Mouse (Mus musculus): ENCODE results near the gene B830017H08Rik. TPM values are rescaled to one million over a fixed set of nuclear protein-coding genes. Genes with fewer than 3 reads are reported as not detected.
A peak's percentile ranks its signal among the peaks of the same experiment; 100 is the strongest.

The B830017H08Rik gene
- polyA plus RNA-seq, 1 experiment from 2014 or later = not detected

DNA sequence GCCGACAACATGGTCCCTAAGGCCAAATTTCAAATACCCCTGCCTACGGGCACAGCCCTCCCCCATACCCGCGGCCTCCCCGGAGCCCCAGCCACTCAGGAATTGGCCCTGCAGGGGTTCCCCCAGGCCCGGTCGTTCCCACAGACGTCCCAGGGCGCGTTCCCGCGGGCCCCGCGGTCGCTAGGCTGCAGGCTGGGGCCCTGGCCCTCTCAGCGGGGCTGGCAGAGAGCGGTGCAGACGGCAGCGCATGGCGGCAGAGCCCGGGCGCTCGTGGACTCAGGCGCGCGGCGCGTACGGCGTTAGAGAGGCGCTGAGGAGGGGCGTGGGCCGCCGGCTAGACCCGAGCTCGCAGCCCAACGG, 380 bp downstream of the B830017H08Rik start:
- Histone ChIP-seq H3K4me1 (ENCODE audit: control insufficient read depth, insufficient read depth, low read length) (peaks cover 5% of the 10 kb centered on the region; the same call in 1 of the 2 replicates), H3K4me3 (ENCODE audit: low read depth, low read length) (peak overlapping the region; percentile 60), H3K36me3 (replicated peaks; ENCODE audit: control insufficient read depth, insufficient read depth, low read depth, low read length) (no peaks in the 10 kb centered on the region), H3K4me2 (ENCODE audit: low read depth, low read length) (peak overlapping the region; percentile 99), H3K27ac (replicated peaks; ENCODE audit: low read depth, low read length) (0 out of 2 replicates have a peak overlapping the region, but pooled peaks have one; percentile 20), H3K9me3 (replicated peaks; ENCODE audit: control insufficient read depth, low read length) (no peaks in the 10 kb centered on the region), H3K9ac (replicated peaks; ENCODE audit: low read length) (peak overlapping the region; percentile 71), H3K27me3 (ENCODE audit: control insufficient read depth, insufficient read depth, low read length) (peaks cover 54% of the 10 kb centered on the region)
- peak; percentile 57 for DNase-seq (ENCODE audit: low spot score)
- peak; percentile 49; the same call in 1 of the 2 replicates for ATAC-seq (replicated peaks; ENCODE audit: insufficient number of reproducible peaks, low FRiP score, low TSS enrichment, low read depth)
- WGBS = under 1% methylated on average over 37 of the region's 37 CpGs

DNA sequence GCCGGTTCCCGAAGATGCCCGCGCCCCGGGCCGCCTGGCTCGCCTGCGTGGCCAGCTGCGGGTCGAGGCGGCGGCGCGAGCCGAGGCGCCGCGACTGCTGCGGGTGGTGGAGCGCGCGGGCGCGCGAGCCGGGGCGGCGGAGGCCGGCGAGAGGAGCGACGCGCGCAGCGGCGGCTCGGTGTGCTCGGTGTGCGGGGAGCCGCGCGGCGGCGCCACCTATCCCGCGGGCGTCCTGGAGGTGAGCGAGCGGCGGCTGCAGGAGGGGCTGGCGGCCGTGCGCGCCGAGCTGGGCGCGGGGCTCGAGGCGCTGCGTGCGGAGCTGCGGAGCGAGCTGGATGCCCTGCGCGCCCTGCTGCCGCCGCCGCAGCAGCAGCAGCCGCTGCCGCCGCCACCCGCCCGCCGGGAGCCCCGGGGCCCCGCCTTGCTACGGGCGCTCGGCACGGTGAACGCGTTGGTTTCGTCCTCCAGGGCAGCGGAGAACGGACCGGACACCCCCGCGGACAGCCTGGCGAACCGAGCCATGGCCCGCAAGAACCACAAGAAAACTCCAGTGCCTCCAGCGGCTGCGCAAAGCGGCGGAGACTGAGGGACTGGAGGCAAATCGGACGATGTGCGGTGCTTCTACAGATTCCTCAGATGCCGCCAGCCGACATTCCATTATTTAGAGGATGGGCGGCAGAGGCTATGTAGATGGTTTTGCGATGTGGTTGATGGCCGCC, 919 bp downstream of the B830017H08Rik start:
- DNase-seq (ENCODE audit: low spot score) (peak; percentile 55), ATAC-seq (replicated peaks; ENCODE audit: insufficient number of reproducible peaks, low FRiP score, low TSS enrichment, low read depth) (0 out of 2 replicates have a peak, but pooled peaks have one; percentile 10)
- H3K9me3 ChIP-seq (replicated peaks; ENCODE audit: control insufficient read depth, low read length) = no peaks in the 10 kb centered on the region
- H3K4me3 ChIP-seq (ENCODE audit: low read depth, low read length) = peak overlapping the region; percentile 60
- H3K27me3 ChIP-seq (ENCODE audit: control insufficient read depth, insufficient read depth, low read length) = peaks cover 54% of the 10 kb centered on the region
- H3K4me1 ChIP-seq (ENCODE audit: control insufficient read depth, insufficient read depth, low read length) = peaks cover 5% of the 10 kb centered on the region; the same call in 1 of the 2 replicates
- WGBS = under 1% methylated on average over 75 of the region's 103 CpGs
- peak overlapping the region; percentile 71 for H3K9ac ChIP-seq (replicated peaks; ENCODE audit: low read length)
- H3K27ac ChIP-seq (replicated peaks; ENCODE audit: low read depth, low read length) = 0 out of 2 replicates have a peak overlapping the region, but pooled peaks have one; percentile 20
- peak overlapping the region; percentile 99 for H3K4me2 ChIP-seq (ENCODE audit: low read depth, low read length)
- H3K36me3 ChIP-seq (replicated peaks; ENCODE audit: control insufficient read depth, insufficient read depth, low read depth, low read length) = no peaks in the 10 kb centered on the region

DNA sequence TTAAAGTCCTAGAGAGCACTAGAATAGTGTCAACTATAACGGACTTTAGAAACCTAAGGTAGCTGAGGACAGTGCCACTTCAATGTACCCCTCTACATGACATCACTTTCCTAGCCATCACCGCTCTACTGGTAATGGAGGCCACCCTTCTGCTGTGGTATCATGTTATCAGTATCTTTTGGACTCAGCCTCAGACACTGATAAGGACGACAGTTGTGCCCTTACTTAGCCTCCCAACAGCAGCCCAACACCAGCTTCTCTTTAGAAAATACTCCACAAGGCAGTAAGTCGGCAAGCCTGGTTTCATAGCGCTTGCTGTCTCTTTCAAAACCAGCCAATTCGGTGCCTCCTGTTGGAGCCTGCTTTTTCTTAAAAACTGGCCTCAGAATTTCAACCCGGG, 1.6 kb downstream of the B830017H08Rik start:
- WGBS = 48% methylated on average over 7 of the region's 7 CpGs
- peak overlapping the region; percentile 99 for H3K4me2 ChIP-seq (ENCODE audit: low read depth, low read length)
- no peaks in the 10 kb centered on the region for H3K36me3 ChIP-seq (replicated peaks; ENCODE audit: control insufficient read depth, insufficient read depth, low read depth, low read length)
- H3K4me3 ChIP-seq (ENCODE audit: low read depth, low read length) = no peak overlapping the region
- DNase-seq (ENCODE audit: low spot score) (no peak), ATAC-seq (replicated peaks; ENCODE audit: insufficient number of reproducible peaks, low FRiP score, low TSS enrichment, low read depth) (no peak)
- no peak overlapping the region for H3K9ac ChIP-seq (replicated peaks; ENCODE audit: low read length)
- H3K27ac ChIP-seq (replicated peaks; ENCODE audit: low read depth, low read length) = no peak overlapping the region
- peaks cover 5% of the 10 kb centered on the region; the same call in 1 of the 2 replicates for H3K4me1 ChIP-seq (ENCODE audit: control insufficient read depth, insufficient read depth, low read length)
- H3K9me3 ChIP-seq (replicated peaks; ENCODE audit: control insufficient read depth, low read length) = no peaks in the 10 kb centered on the region
- peaks cover 54% of the 10 kb centered on the region for H3K27me3 ChIP-seq (ENCODE audit: control insufficient read depth, insufficient read depth, low read length)

DNA sequence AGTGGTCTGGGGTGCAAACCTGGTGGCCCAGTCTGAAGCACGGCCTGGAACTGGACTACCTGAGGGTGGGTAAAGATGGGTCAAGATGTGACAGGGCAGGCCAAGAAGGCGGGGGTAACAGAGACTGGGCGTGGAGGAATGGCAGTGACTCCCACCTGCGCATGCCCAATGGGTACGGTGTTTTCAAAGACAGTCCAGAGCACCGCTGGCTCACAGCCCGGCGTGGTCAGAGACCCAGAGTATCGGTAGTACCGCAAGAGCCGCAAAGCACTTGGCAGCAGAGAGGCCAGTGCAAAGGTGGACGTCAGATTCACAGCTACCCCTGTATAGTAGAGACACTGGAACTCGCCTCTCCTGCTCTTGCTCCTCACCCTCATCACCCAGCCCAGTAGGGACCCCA, 2.6 kb downstream of the B830017H08Rik start:
- no peak for ATAC-seq (replicated peaks; ENCODE audit: insufficient number of reproducible peaks, low FRiP score, low TSS enrichment, low read depth)

DNA sequence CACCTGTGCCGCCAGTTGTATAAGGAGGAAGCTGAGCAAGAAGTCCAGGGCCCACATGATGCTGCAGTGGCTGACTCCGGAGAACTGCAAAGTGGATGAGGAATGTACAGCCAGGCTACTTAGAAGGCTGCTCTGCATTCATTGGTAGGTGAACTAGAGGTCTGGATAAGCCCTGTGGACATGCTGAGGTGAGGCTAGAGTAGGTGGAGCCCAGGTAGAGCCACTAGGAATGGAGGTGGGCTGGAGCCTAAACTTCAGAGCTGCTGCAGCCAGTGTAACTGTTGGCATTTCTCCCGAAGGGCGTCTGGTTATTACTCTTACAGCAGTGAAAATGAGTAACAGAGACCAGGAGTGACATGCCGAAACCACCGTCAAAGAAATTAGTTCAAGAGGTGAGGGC, 5.1 kb downstream of the B830017H08Rik start, which contains the start of gene Car15:
Gene Car15, minus strand, starts transcription at position 314 of the 400 bp plus-strand sequence.
- peaks cover 25% of the 10 kb centered on the region for H3K27me3 ChIP-seq (ENCODE audit: control insufficient read depth, insufficient read depth, low read length)
- ATAC-seq (replicated peaks; ENCODE audit: insufficient number of reproducible peaks, low FRiP score, low TSS enrichment, low read depth) (no peak), DNase-seq (ENCODE audit: low spot score) (no peak)
- H3K9me3 ChIP-seq (replicated peaks; ENCODE audit: control insufficient read depth, low read length) = no peaks in the 10 kb centered on the region
- H3K36me3 ChIP-seq (replicated peaks; ENCODE audit: control insufficient read depth, insufficient read depth, low read depth, low read length) = peaks cover 6% of the 10 kb centered on the region
- 84% methylated on average over 6 of the region's 6 CpGs for WGBS
- H3K9ac ChIP-seq (replicated peaks; ENCODE audit: low read length) = no peak within 1 kb of the TSS
- no peak within 1 kb of the TSS for H3K4me2 ChIP-seq (ENCODE audit: low read depth, low read length)
- H3K4me1 ChIP-seq (ENCODE audit: control insufficient read depth, insufficient read depth, low read length) = peaks cover 3% of the 10 kb centered on the region; the same call in 1 of the 2 replicates
- no peak within 1 kb of the TSS for H3K27ac ChIP-seq (replicated peaks; ENCODE audit: low read depth, low read length)
- no peak within 1 kb of the TSS for H3K4me3 ChIP-seq (ENCODE audit: low read depth, low read length)

More for the DNA sequence above, 2.6 kb downstream of the B830017H08Rik start:
- H3K4me2 ChIP-seq (ENCODE audit: low read depth, low read length) = no peak overlapping the region
- H3K9me3 ChIP-seq (replicated peaks; ENCODE audit: control insufficient read depth, low read length) = no peaks in the 10 kb centered on the region
- 48% methylated on average over 13 of the region's 13 CpGs for WGBS
- DNase-seq (ENCODE audit: low spot score) = no peak
- no peak overlapping the region for H3K27ac ChIP-seq (replicated peaks; ENCODE audit: low read depth, low read length)
- H3K36me3 ChIP-seq (replicated peaks; ENCODE audit: control insufficient read depth, insufficient read depth, low read depth, low read length) = no peaks in the 10 kb centered on the region
- H3K9ac ChIP-seq (replicated peaks; ENCODE audit: low read length) = no peak overlapping the region
- H3K4me3 ChIP-seq (ENCODE audit: low read depth, low read length) = no peak overlapping the region
- H3K27me3 ChIP-seq (ENCODE audit: control insufficient read depth, insufficient read depth, low read length) = peaks cover 50% of the 10 kb centered on the region
- peaks cover 5% of the 10 kb centered on the region; the same call in 1 of the 2 replicates for H3K4me1 ChIP-seq (ENCODE audit: control insufficient read depth, insufficient read depth, low read length)

DNA sequence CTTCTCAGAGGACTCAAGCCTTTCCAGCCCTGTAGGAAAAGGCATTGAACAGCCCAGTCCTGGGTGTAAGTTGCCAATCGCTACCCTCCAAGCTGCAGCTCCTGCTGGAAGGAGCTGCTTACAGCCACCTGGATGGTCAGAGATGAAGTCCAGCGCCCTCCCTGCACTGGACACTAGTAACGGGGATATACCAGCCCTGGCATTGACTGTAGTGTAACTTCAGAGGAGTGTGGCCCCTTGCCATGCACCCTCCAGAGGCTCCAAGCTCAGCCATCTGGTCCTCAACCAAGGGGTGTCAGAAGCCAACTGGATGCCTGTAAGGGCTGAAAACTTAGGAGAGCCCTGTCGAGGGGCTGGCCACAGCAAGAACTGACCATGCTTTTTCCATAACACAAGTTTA, 7.1 kb downstream of the B830017H08Rik start:
- WGBS = 83% methylated on average over 4 of the region's 4 CpGs
- H3K36me3 ChIP-seq (replicated peaks; ENCODE audit: control insufficient read depth, insufficient read depth, low read depth, low read length) = peaks cover 13% of the 10 kb centered on the region

DNA sequence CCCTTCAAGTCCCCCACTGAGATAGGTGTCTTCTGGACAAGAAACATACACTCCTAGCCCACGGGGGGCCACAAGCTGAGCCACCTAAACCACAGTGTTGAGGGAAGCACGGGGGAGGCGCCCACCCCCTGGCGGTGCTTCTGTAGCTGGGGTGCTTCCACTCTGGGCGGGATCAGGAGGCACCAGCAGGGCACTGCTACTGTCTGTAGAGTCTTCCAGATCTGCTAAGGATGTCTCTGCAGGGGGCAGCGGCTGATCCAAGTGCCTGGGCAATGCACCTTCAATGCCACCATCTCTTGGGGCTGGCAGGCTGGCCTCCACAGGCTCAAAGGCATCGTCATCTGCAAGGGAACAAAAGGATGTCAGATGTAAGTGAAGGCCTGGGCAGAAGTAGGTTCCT, 9.5 kb downstream of the B830017H08Rik start:
- DNase-seq (ENCODE audit: low spot score) (no peak), ATAC-seq (replicated peaks; ENCODE audit: insufficient number of reproducible peaks, low FRiP score, low TSS enrichment, low read depth) (no peak)
- 94% methylated on average over 7 of the region's 7 CpGs for WGBS
- peaks cover 19% of the 10 kb centered on the region for H3K36me3 ChIP-seq (replicated peaks; ENCODE audit: control insufficient read depth, insufficient read depth, low read depth, low read length)
- no peaks in the 10 kb centered on the region for H3K4me1 ChIP-seq (ENCODE audit: control insufficient read depth, insufficient read depth, low read length)
- no peak overlapping the region for H3K9ac ChIP-seq (replicated peaks; ENCODE audit: low read length)
- no peak overlapping the region for H3K4me2 ChIP-seq (ENCODE audit: low read depth, low read length)
- no peak overlapping the region for H3K27ac ChIP-seq (replicated peaks; ENCODE audit: low read depth, low read length)
- H3K27me3 ChIP-seq (ENCODE audit: control insufficient read depth, insufficient read depth, low read length) = no peaks in the 10 kb centered on the region; the same call in 1 of the 2 replicates
- H3K4me3 ChIP-seq (ENCODE audit: low read depth, low read length) = no peak overlapping the region
- no peaks in the 10 kb centered on the region for H3K9me3 ChIP-seq (replicated peaks; ENCODE audit: control insufficient read depth, low read length)

More for the DNA sequence above, 7.1 kb downstream of the B830017H08Rik start:
- ATAC-seq (replicated peaks; ENCODE audit: insufficient number of reproducible peaks, low FRiP score, low TSS enrichment, low read depth) (no peak), DNase-seq (ENCODE audit: low spot score) (no peak)
- Histone ChIP-seq H3K4me2 (ENCODE audit: low read depth, low read length) (no peak overlapping the region), H3K9ac (replicated peaks; ENCODE audit: low read length) (no peak overlapping the region), H3K9me3 (replicated peaks; ENCODE audit: control insufficient read depth, low read length) (no peaks in the 10 kb centered on the region), H3K27ac (replicated peaks; ENCODE audit: low read depth, low read length) (no peak overlapping the region), H3K27me3 (ENCODE audit: control insufficient read depth, insufficient read depth, low read length) (peaks cover 8% of the 10 kb centered on the region), H3K4me3 (ENCODE audit: low read depth, low read length) (no peak overlapping the region), H3K4me1 (ENCODE audit: control insufficient read depth, insufficient read depth, low read length) (no peaks in the 10 kb centered on the region)

DNA sequence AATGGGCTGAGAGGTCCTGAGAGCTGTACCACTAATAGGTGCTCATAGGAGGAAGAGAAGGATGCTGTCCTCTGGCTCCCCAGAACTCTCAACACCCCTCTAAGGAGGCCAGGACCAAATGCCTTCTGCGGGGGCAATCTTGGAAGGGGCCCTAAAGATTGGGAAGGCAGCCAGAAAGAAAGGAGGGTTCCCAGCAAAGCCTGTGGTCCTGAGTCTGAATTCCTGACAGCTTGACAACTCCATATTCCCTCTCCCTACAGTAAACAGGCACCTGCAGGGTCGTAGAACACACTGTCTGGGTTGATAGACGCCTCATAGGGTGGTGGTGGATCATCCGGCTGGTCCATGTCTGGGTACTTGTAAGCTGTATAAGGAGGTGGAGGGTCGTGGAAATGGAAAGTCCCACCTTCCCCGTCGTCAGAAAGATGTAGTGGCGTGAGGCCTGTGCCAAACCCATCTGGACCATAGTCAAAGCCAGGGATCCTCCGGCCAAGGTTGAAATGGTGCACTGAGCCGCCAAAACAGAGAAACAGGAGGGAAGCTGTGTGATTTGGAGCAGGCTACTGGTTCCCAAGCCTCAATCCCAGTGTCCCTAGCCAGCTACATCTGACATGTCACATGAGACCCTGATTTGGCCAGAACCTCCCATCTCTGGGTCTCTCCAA, 10.9 kb downstream of the B830017H08Rik start:
- Histone ChIP-seq H3K9ac (replicated peaks; ENCODE audit: low read length) (no peak overlapping the region), H3K4me3 (ENCODE audit: low read depth, low read length) (no peak overlapping the region), H3K27ac (replicated peaks; ENCODE audit: low read depth, low read length) (no peak overlapping the region), H3K9me3 (replicated peaks; ENCODE audit: control insufficient read depth, low read length) (no peaks in the 10 kb centered on the region), H3K27me3 (ENCODE audit: control insufficient read depth, insufficient read depth, low read length) (no peaks in the 10 kb centered on the region), H3K36me3 (replicated peaks; ENCODE audit: control insufficient read depth, insufficient read depth, low read depth, low read length) (peaks cover 19% of the 10 kb centered on the region), H3K4me2 (ENCODE audit: low read depth, low read length) (no peak overlapping the region), H3K4me1 (ENCODE audit: control insufficient read depth, insufficient read depth, low read length) (no peaks in the 10 kb centered on the region)
- DNase-seq (ENCODE audit: low spot score) (no peak), ATAC-seq (replicated peaks; ENCODE audit: insufficient number of reproducible peaks, low FRiP score, low TSS enrichment, low read depth) (no peak)
- WGBS = 92% methylated on average over 10 of the region's 10 CpGs
